Mouse (Mus musculus) forebrain, embryonic 13.5 days (tissue): Measurements from ENCODE around the gene Plek2. TPM values are rescaled to one million over a fixed set of nuclear protein-coding genes. Genes with fewer than 3 reads are reported as not detected.
A peak's percentile ranks its signal among the peaks of the same experiment; 100 is the strongest.

Experiments used
- ATAC-seq: fragments of 200-750 bp; cut with Nextera tagmentation; 2 replicates; pipeline ENCODE4 v1.8.0; 2017
- H3K27ac ChIP-seq: fragments of 300-500 bp; sonication (generic); 2 replicates; pipeline ENCODE4 v1.5.1; 2015; ENCODE audit warnings: inconsistent platforms, mild to moderate bottlenecking, moderate library complexity
- H3K27me3 ChIP-seq: fragments of 300-500 bp; sonication (generic); 2 replicates; pipeline ENCODE4 v1.6.1; 2015; ENCODE audit warnings: mild to moderate bottlenecking, inconsistent platforms
- H3K36me3 ChIP-seq: fragments of 300-500 bp; sonication (generic); 2 replicates; pipeline ENCODE4 v1.6.1; 2015; ENCODE audit warnings: mild to moderate bottlenecking, inconsistent platforms; ENCODE audit not compliant: poor library complexity, severe bottlenecking
- H3K4me1 ChIP-seq: fragments of 300-500 bp; sonication (generic); 2 replicates; pipeline ENCODE4 v1.6.1; 2015; ENCODE audit warnings: inconsistent platforms
- H3K4me2 ChIP-seq: fragments of 300-500 bp; sonication (generic); 2 replicates; pipeline ENCODE4 v1.6.1; 2015; ENCODE audit warnings: inconsistent platforms, mild to moderate bottlenecking, moderate library complexity
- H3K4me3 ChIP-seq: fragments of 300-500 bp; sonication (generic); 2 replicates; pipeline ENCODE4 v1.5.1; 2015; ENCODE audit warnings: mild to moderate bottlenecking, inconsistent platforms
- H3K9ac ChIP-seq: fragments of 300-500 bp; sonication (generic); 2 replicates; pipeline ENCODE4 v1.6.1; 2015; ENCODE audit warnings: mild to moderate bottlenecking, inconsistent platforms
- H3K9me3 ChIP-seq: fragments of 300-500 bp; sonication (generic); replicated peaks from 2 replicates; pipeline ENCODE4 v1.6.1; 2016; ENCODE audit warnings: inconsistent platforms
- WGBS: fragments of 180-500 bp; shearing (Covaris S2); methylation state at CpG from one replicate; pipeline ENCODE4 v1.1.7; 2015; 5-methylcytosine and 5-hydroxymethylcytosine counted together
- polyA plus RNA-seq: library from polyadenylated mRNA; unstranded; fragments of >200 nt; fragmentation: Nextera tagmentation; extraction: Ambion mirVana; gene quantifications from 2 replicates; pipeline ENCODE4 v1.2.1, GENCODE M21; 2015

Plek2 gene
- polyA plus RNA-seq, result 0.97 and 0.98 TPM in 2 replicates

DNA sequence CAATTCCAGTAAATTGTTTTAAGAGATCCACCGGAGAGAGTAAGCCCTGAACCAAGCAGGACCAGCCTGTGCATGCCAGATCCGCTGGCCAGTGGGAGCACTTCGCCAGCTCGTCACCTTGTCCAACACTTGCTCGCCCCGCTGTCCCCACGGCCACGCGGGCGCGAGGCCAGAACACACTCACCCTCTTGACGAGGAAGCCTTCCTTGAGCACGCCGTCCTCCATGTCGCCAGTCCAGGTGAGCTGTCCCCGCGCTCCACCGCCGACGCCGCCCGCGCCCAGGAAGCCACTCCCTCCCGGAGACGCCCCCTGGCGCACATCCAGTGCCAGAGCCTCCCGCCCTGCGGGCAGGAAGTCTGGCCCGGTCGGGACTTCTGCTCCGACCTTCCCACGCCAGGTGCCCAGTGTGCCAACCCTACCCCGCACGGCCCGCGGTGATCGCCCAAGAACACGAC lies at the start of gene Plek2:
TSS of gene Plek2 (minus strand) at position 258 of the 456 bp plus-strand sequence.
- Histone ChIP-seq H3K36me3 (no peaks in the 10 kb centered on the region), H3K27ac (no peak within 1 kb of the TSS), H3K27me3 (peaks cover 50% of the 10 kb centered on the region), H3K4me2 (peak within 1 kb of the TSS; percentile 89), H3K4me1 (peaks cover 16% of the 10 kb centered on the region), H3K9me3 (no peaks in the 10 kb centered on the region), H3K4me3 (peak within 1 kb of the TSS; percentile 47), H3K9ac (peak within 1 kb of the TSS; percentile 61)
- 2% methylated on average over 38 of the region's 38 CpGs for WGBS
- peak; percentile 59; the same call in 1 of the 2 replicates for ATAC-seq

- H3K4me3 ChIP-seq, result no peak overlapping the region
- H3K4me1 ChIP-seq, result no peaks in the 10 kb centered on the region
- no peak overlapping the region for H3K27ac ChIP-seq
- H3K4me2 ChIP-seq, result no peak overlapping the region
- H3K27me3 ChIP-seq, result no peaks in the 10 kb centered on the region
- ATAC-seq, result no peak
- H3K9me3 ChIP-seq, result peaks cover 16% of the 10 kb centered on the region; the same call in 1 of the 2 replicates
- H3K9ac ChIP-seq, result no peak overlapping the region
- no peaks in the 10 kb centered on the region; the same call in 1 of the 2 replicates for H3K36me3 ChIP-seq
- 86% methylated on average over 4 of the region's 4 CpGs for WGBS
Measured at GRCm38 (mm10) chr12:78956405-78956804, 49.6 kb upstream of the Plek2 start.

GRCm38 (mm10) chr12:78952484-78952883 lies 45.7 kb upstream of the Plek2 start:
- Histone ChIP-seq H3K27me3 (no peaks in the 10 kb centered on the region), H3K4me1 (no peaks in the 10 kb centered on the region), H3K9me3 (peaks cover 12% of the 10 kb centered on the region; the same call in 1 of the 2 replicates), H3K4me3 (no peak overlapping the region), H3K9ac (no peak overlapping the region), H3K36me3 (no peaks in the 10 kb centered on the region), H3K4me2 (no peak overlapping the region), H3K27ac (no peak overlapping the region)
- no peak for ATAC-seq
- 71% methylated on average over 3 of the region's 3 CpGs for WGBS

DNA sequence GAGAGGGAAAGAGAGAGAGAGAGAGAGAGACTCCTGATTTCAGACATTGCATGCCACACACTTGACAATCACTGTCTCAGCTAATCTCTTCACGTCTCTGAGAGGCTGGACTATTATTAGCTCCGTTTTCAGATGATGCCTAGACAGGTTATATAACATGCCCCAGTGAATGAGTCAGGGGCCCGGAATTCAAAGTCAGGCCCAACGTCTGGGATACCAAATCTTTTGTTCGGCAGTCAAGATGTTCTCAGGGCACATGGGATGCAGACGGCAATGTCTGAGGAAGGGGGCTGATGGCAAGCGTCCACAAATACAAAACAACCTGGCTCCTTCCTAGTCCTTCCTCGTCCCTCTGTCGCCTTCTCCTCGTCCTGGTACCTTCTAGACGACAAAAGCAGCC lies 45.3 kb upstream of the Plek2 start:
- no peaks in the 10 kb centered on the region for H3K4me1 ChIP-seq
- no peak overlapping the region for H3K9ac ChIP-seq
- WGBS, result 69% methylated on average over 11 of the region's 11 CpGs
- no peak overlapping the region for H3K4me3 ChIP-seq
- H3K4me2 ChIP-seq, result no peak overlapping the region
- no peak overlapping the region for H3K27ac ChIP-seq
- peaks cover 11% of the 10 kb centered on the region; the same call in 1 of the 2 replicates for H3K9me3 ChIP-seq
- H3K27me3 ChIP-seq, result no peaks in the 10 kb centered on the region
- no peak for ATAC-seq
- H3K36me3 ChIP-seq, result no peaks in the 10 kb centered on the region

DNA sequence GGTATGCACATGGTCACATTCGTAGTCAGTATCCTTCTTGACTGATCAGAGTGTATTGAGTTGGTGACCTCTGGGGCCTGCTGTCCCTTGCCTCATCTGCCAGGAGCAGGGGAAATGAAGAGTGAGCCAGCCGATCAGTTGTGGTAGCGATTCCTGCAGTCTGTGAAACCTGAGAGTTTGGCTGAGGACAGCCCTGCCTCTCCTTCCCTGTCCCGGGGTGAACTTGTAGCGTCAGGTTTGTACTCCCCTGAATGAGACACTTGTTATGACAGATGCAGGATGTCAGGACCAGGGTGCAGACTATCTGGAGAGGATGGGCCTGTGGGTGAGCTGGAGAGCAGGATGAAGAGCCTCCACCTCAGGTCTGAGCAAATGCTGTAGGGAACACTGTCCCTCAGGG lies 40.9 kb upstream of the Plek2 start:
- no peaks in the 10 kb centered on the region for H3K27me3 ChIP-seq
- H3K36me3 ChIP-seq, result no peaks in the 10 kb centered on the region
- H3K4me2 ChIP-seq, result no peak overlapping the region
- WGBS, result 79% methylated on average over 5 of the region's 5 CpGs
- no peaks in the 10 kb centered on the region for H3K9me3 ChIP-seq
- H3K27ac ChIP-seq, result no peak overlapping the region
- H3K4me1 ChIP-seq, result no peaks in the 10 kb centered on the region
- no peak for ATAC-seq
- H3K4me3 ChIP-seq, result no peak overlapping the region
- H3K9ac ChIP-seq, result no peak overlapping the region

DNA sequence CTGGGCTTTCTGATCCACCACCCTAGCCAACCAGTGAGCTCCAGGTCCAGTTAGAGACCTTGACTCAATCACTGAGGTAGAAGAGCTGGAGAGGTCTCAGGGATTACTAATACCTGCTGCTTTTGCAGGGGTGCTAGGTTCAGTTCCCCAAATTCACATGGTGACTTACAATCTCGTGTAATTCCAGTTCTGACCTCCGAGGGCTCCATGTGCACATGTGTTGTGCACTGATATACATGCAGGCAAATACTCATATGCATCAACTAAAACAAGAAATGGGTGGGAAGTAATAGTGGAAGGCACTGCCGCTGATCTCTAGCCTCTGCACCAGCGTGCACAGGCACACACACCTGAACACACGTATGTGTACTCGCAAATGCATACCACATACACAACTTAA lies 40.4 kb upstream of the Plek2 start:
- Histone ChIP-seq H3K4me1 (no peaks in the 10 kb centered on the region), H3K4me3 (no peak overlapping the region), H3K27ac (no peak overlapping the region), H3K9ac (no peak overlapping the region), H3K4me2 (no peak overlapping the region), H3K9me3 (no peaks in the 10 kb centered on the region), H3K27me3 (no peaks in the 10 kb centered on the region), H3K36me3 (no peaks in the 10 kb centered on the region)
- no peak for ATAC-seq
- WGBS, result 82% methylated on average over 6 of the region's 6 CpGs

GRCm38 (mm10) chr12:78942931-78943330 lies 36.2 kb upstream of the Plek2 start:
- 87% methylated on average over 6 of the region's 6 CpGs for WGBS
- H3K36me3 ChIP-seq, result no peaks in the 10 kb centered on the region
- ATAC-seq, result no peak

DNA sequence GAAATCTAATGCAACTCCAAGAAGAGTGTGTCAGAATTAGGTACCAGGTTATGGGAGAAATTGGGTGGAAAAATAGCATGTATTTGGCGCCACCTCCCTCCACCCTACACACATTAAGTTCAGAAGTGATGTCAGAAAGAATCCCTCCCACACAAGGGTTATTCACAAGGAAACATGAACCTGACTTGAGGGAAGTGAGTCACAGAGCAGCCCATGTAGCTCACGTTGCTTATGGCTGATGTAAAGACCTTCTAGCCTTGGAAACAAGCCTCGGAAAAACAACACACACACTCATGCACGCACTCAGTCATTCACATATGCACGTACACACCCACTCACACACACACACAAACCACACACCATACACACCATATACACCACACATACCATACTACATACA lies 33.3 kb upstream of the Plek2 start:
- Histone ChIP-seq H3K9ac (no peak overlapping the region), H3K27ac (no peak overlapping the region), H3K9me3 (no peaks in the 10 kb centered on the region), H3K36me3 (no peaks in the 10 kb centered on the region), H3K4me1 (no peaks in the 10 kb centered on the region), H3K4me3 (no peak overlapping the region), H3K4me2 (no peak overlapping the region), H3K27me3 (no peaks in the 10 kb centered on the region)
- 84% methylated on average over 5 of the region's 5 CpGs for WGBS
- no peak for ATAC-seq

More at GRCm38 (mm10) chr12:78942931-78943330, 36.2 kb upstream of the Plek2 start:
- no peak overlapping the region for H3K27ac ChIP-seq
- H3K27me3 ChIP-seq, result no peaks in the 10 kb centered on the region
- H3K4me2 ChIP-seq, result no peak overlapping the region
- no peaks in the 10 kb centered on the region for H3K4me1 ChIP-seq
- H3K9me3 ChIP-seq, result no peaks in the 10 kb centered on the region
- no peak overlapping the region for H3K9ac ChIP-seq
- no peak overlapping the region for H3K4me3 ChIP-seq

- Histone ChIP-seq H3K9me3 (no peaks in the 10 kb centered on the region), H3K9ac (no peak overlapping the region), H3K4me1 (no peaks in the 10 kb centered on the region), H3K27ac (no peak overlapping the region), H3K36me3 (no peaks in the 10 kb centered on the region), H3K27me3 (no peaks in the 10 kb centered on the region), H3K4me2 (no peak overlapping the region), H3K4me3 (no peak overlapping the region)
- WGBS, result 85% methylated on average over 7 of the region's 7 CpGs
- no peak for ATAC-seq
Measured at GRCm38 (mm10) chr12:78939393-78940037, 32.8 kb upstream of the Plek2 start.

- 73% methylated on average over 4 of the region's 4 CpGs for WGBS
- ATAC-seq, result no peak
Measured at GRCm38 (mm10) chr12:78936494-78936893, 29.7 kb upstream of the Plek2 start.

GRCm38 (mm10) chr12:78929900-78930299 lies 23.1 kb upstream of the Plek2 start:
- WGBS, result 96% methylated on average over 1 of the region's 1 CpGs

More at GRCm38 (mm10) chr12:78936494-78936893, 29.7 kb upstream of the Plek2 start:
- Histone ChIP-seq H3K9ac (no peak overlapping the region), H3K27ac (no peak overlapping the region), H3K9me3 (no peaks in the 10 kb centered on the region), H3K4me3 (no peak overlapping the region), H3K4me2 (no peak overlapping the region), H3K36me3 (no peaks in the 10 kb centered on the region), H3K4me1 (no peaks in the 10 kb centered on the region), H3K27me3 (no peaks in the 10 kb centered on the region)

DNA sequence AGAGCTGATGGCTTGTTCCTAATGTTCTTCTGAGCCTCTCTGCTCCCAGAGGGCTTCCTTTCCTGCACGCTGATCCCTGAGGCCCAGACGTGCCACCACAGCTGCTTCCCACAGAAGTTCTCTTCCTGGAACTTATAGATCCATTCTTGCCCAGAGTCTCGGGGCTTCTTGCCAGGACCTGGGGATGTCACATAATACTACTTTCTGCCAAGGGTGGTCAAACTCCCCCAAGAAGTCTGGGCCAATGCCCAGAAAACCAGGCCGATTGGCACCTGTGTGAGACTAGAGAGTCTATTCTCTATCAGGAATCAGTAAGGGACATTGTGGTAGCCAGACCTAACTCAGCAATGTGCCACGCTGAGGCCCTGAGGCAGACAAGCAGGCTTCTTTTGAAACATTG lies 20.5 kb upstream of the Plek2 start:
- Histone ChIP-seq H3K27me3 (no peaks in the 10 kb centered on the region), H3K4me1 (no peaks in the 10 kb centered on the region), H3K9ac (no peak overlapping the region), H3K9me3 (no peaks in the 10 kb centered on the region), H3K36me3 (no peaks in the 10 kb centered on the region), H3K27ac (no peak overlapping the region), H3K4me2 (no peak overlapping the region), H3K4me3 (no peak overlapping the region)
- WGBS, result 77% methylated on average over 5 of the region's 5 CpGs
- no peak for ATAC-seq

More at GRCm38 (mm10) chr12:78929900-78930299, 23.1 kb upstream of the Plek2 start:
- no peaks in the 10 kb centered on the region for H3K27me3 ChIP-seq
- H3K4me1 ChIP-seq, result no peaks in the 10 kb centered on the region
- H3K4me3 ChIP-seq, result no peak overlapping the region
- no peak overlapping the region for H3K9ac ChIP-seq
- H3K27ac ChIP-seq, result no peak overlapping the region
- no peaks in the 10 kb centered on the region for H3K36me3 ChIP-seq
- no peak overlapping the region for H3K4me2 ChIP-seq
- H3K9me3 ChIP-seq, result no peaks in the 10 kb centered on the region
- no peak for ATAC-seq
